Mouse (Mus musculus) bone marrow macrophage, adult 2 months (primary cell): Measurements from ENCODE around the gene Hdac6. TPM values are rescaled to one million over a fixed set of nuclear protein-coding genes. Genes with fewer than 3 reads are reported as not detected.
A peak's percentile ranks its signal among the peaks of the same experiment; 100 is the strongest.

ENCODE experiments used
- H3K27ac ChIP-seq: 2 replicates; pipeline ENCODE4 v1.5.1; 2012; ENCODE audit warnings: low read depth, low read length; ENCODE audit not compliant: insufficient read depth
- H3K4me1 ChIP-seq: 2 replicates; pipeline ENCODE4 v1.6.1; 2012; ENCODE audit warnings: low read length; ENCODE audit not compliant: control insufficient read depth, insufficient read depth
- H3K4me3 ChIP-seq: 2 replicates; pipeline ENCODE4 v1.5.1; 2012; ENCODE audit warnings: mild to moderate bottlenecking, low read length, moderate library complexity; ENCODE audit not compliant: insufficient read depth
- CTCF ChIP-seq: IDR thresholded peaks from 2 replicates; pipeline ENCODE4 v1.5.1; 2012; ENCODE audit warnings: low read depth, mild to moderate bottlenecking, low read length, moderate library complexity
- POLR2A ChIP-seq: IDR thresholded peaks from 2 replicates; pipeline ENCODE4 v1.6.1; 2012; ENCODE audit warnings: mild to moderate bottlenecking, low read depth, low read length, borderline replicate concordance
- polyA plus RNA-seq: library from polyadenylated mRNA; stranded (reverse); fragments of >200 nt; gene quantifications from 2 replicates; pipeline ENCODE4 v1.2.4, GENCODE M21; 2012; ENCODE audit not compliant: missing spikeins, insufficient read depth, insufficient read length

Hdac6 gene
- polyA plus RNA-seq, 1 experiment, result 16.0 TPM

DNA sequence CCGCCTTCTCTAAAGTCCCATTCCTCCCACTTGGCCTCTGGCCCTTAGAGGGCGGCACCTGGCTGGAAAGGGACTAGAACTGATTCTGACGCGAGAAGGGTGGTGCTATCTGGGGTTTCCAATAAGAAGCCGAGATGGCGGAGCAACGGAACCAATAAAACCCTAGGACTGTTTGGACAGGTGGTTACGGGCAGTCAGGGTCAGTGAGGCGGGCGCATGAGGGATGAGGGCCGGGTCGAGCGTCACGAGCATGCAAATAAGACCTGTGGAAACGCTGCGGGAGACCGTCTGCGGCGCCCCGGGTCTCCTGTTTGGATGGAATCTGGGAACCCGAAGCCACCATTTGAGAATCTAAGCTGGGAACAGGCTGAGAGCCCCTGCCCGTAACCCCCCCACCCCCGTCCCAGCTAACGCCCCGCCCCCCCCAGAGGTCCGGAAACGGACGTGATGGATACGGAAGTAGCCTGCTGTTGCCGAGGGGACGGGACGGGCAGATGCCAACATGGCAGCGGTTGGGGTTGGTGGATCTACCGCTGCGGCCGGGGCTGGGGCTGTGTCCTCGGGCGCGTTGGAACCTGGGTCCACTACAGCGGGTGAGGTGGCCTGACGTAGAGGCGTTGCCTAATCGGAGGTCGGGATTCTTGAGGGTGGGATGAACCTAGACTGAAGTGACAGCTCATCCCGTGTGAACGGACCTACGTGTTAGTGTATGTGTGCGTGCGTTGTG, 63.7 kb downstream of the Hdac6 start, which contains the start of gene Slc35a2:
Gene Slc35a2, plus strand, starts transcription at position 188 of the 727 bp plus-strand sequence.
- peak within 1 kb of the TSS; percentile 80 for H3K27ac ChIP-seq

More for the DNA sequence above, 63.7 kb downstream of the Hdac6 start, which contains the start of gene Slc35a2:
- Histone ChIP-seq H3K4me1 (peaks cover 5% of the 10 kb centered on the region; the same call in 1 of the 2 replicates), H3K4me3 (peak within 1 kb of the TSS; percentile 91)
- TF ChIP-seq POLR2A (no peak), CTCF (no peak)

Other genes with a start within 250 kb of the Hdac6 start
- gene Wdr45, start 233.6 kb downstream of the Hdac6 start, polyA plus RNA-seq, result 61.9 and 68.8 TPM in 2 replicates
- not detected in 2 replicates for gene Gm45208, start 225.6 kb downstream of the Hdac6 start, polyA plus RNA-seq
- gene Praf2, start 219.4 kb downstream of the Hdac6 start, polyA plus RNA-seq, result 17.7 and 19.1 TPM in 2 replicates
- gene Ccdc120, start 197.0 kb downstream of the Hdac6 start, polyA plus RNA-seq, result 0.75 and 1.9 TPM in 2 replicates
- gene Tfe3, start 185.3 kb downstream of the Hdac6 start, polyA plus RNA-seq, result 137 and 141 TPM in 2 replicates
- gene Gripap1, start 158.1 kb downstream of the Hdac6 start, polyA plus RNA-seq, result 94.8 and 103 TPM in 2 replicates
- 0.35 and 0.56 TPM in 2 replicates for gene Kcnd1, start 125.6 kb downstream of the Hdac6 start, polyA plus RNA-seq
- gene Otud5, start 106.5 kb downstream of the Hdac6 start, polyA plus RNA-seq, result 113 and 115 TPM in 2 replicates
- 8.6 and 11.4 TPM in 2 replicates for gene Pim2, start 69.6 kb downstream of the Hdac6 start, polyA plus RNA-seq
- gene Slc35a2, start 63.9 kb downstream of the Hdac6 start, polyA plus RNA-seq, result 28.0 and 36.2 TPM in 2 replicates
- 62.2 and 63.4 TPM in 2 replicates for gene Pqbp1, start 48.6 kb downstream of the Hdac6 start, polyA plus RNA-seq
- gene Timm17b, start 48.5 kb downstream of the Hdac6 start, polyA plus RNA-seq, result 33.4 and 47.5 TPM in 2 replicates
- not detected in 2 replicates for gene Gm10491, start 40.1 kb downstream of the Hdac6 start, polyA plus RNA-seq
- not detected in 2 replicates for gene Gm10490, start 38.3 kb downstream of the Hdac6 start, polyA plus RNA-seq
- not detected in 2 replicates for gene Pcsk1n, start 28.1 kb downstream of the Hdac6 start, polyA plus RNA-seq
- gene Eras, start 19.3 kb downstream of the Hdac6 start, polyA plus RNA-seq, result not detected in 2 replicates
- gene Gata1, start 30.2 kb upstream of the Hdac6 start, polyA plus RNA-seq, result not detected in 2 replicates
- gene Glod5, start 70.6 kb upstream of the Hdac6 start, polyA plus RNA-seq, result not detected in 2 replicates
- 23.6 and 27.3 TPM in 2 replicates for gene Suv39h1, start 126.9 kb upstream of the Hdac6 start, polyA plus RNA-seq
- 82.7 and 86.3 TPM in 2 replicates for gene Was, start 142.6 kb upstream of the Hdac6 start, polyA plus RNA-seq
- gene Wdr13, start 185.0 kb upstream of the Hdac6 start, polyA plus RNA-seq, result 59.1 and 61.3 TPM in 2 replicates
- 290 and 322 TPM in 2 replicates for gene Rbm3, start 198.0 kb upstream of the Hdac6 start, polyA plus RNA-seq
- 5.9 and 6.4 TPM in 2 replicates for gene Tbc1d25, start 228.3 kb upstream of the Hdac6 start, polyA plus RNA-seq
- 70.9 and 95.1 TPM in 2 replicates for gene Ebp, start 245.6 kb upstream of the Hdac6 start, polyA plus RNA-seq